Mouse (Mus musculus) adrenal gland, postnatal 4 days (tissue): ENCODE measurements around the gene Disp3. TPM values are rescaled to one million over a fixed set of nuclear protein-coding genes. Genes with fewer than 3 reads are reported as not detected.

ENCODE experiments used
- DNase-seq, 2 experiments: peaks; one replicate each; pipeline ENCODE4 v3.0.0; 2021 to 2022; ENCODE audit warnings: low spot score in 2 of 2, mixed read lengths in 2 of 2
- total RNA-seq, 2 experiments: library from RNA; stranded (reverse); gene quantifications; 2 replicates each; pipeline ENCODE4 v1.2.3; 2021

The Disp3 gene
- total RNA-seq, 2 experiments from 2014 or later = 0.95 to 1.2 TPM

GRCm38 (mm10) chr4:148291080-148291479, 3.3 kb upstream of the Disp3 start:
- DNase-seq = no peak

- DNase-seq = peak; percentile 67 to 69
Measured at GRCm38 (mm10) chr4:148288055-148288549, 337 bp upstream of the Disp3 start.

- no peak for DNase-seq
Measured at GRCm38 (mm10) chr4:148287041-148287440, 724 bp downstream of the Disp3 start.

GRCm38 (mm10) chr4:148286226-148287031, 1.3 kb downstream of the Disp3 start:
- DNase-seq = no peak

- DNase-seq = no peak
Measured at GRCm38 (mm10) chr4:148284219-148284618, 3.5 kb downstream of the Disp3 start.

- DNase-seq = no peak
Measured at GRCm38 (mm10) chr4:148276816-148277491, 10.8 kb downstream of the Disp3 start.

GRCm38 (mm10) chr4:148274671-148275070, 13.1 kb downstream of the Disp3 start:
- no peak for DNase-seq

- DNase-seq = no peak
Measured at GRCm38 (mm10) chr4:148273229-148273628, 14.5 kb downstream of the Disp3 start.

GRCm38 (mm10) chr4:148271656-148272055, 16.1 kb downstream of the Disp3 start:
- DNase-seq = no peak

GRCm38 (mm10) chr4:148266973-148267507, 20.7 kb downstream of the Disp3 start:
- no peak for DNase-seq

- DNase-seq = no peak
Measured at GRCm38 (mm10) chr4:148259941-148260340, 27.8 kb downstream of the Disp3 start.

GRCm38 (mm10) chr4:148249341-148249740, 38.4 kb downstream of the Disp3 start:
- no peak for DNase-seq

GRCm38 (mm10) chr4:148240387-148240786, 47.4 kb downstream of the Disp3 start:
- DNase-seq = no peak

GRCm38 (mm10) chr4:148239474-148240130, 48.2 kb downstream of the Disp3 start:
- no peak for DNase-seq

- DNase-seq = no peak
Measured at GRCm38 (mm10) chr4:148238919-148239318, 48.8 kb downstream of the Disp3 start.

- DNase-seq = no peak
Measured at GRCm38 (mm10) chr4:148238218-148238617, 49.5 kb downstream of the Disp3 start.

- no peak for DNase-seq
Measured at GRCm38 (mm10) chr4:148236664-148237063, 51.1 kb downstream of the Disp3 start.

- no peak for DNase-seq
Measured at GRCm38 (mm10) chr4:148233061-148233460, 54.7 kb downstream of the Disp3 start.

- DNase-seq = no peak
Measured at GRCm38 (mm10) chr4:148232615-148233014, 55.1 kb downstream of the Disp3 start.

- DNase-seq = no peak
Measured at GRCm38 (mm10) chr4:148232124-148232523, 55.6 kb downstream of the Disp3 start.

- DNase-seq = peak; percentile 25 to 41
Measured at GRCm38 (mm10) chr4:148229646-148230045, 58.1 kb downstream of the Disp3 start.
